Mouse (Mus musculus) T-helper 1 cell (primary cell): ENCODE data around the gene Olfr725.

Source experiments
- in situ Hi-C: fragments of 300-600 bp; cut with MboI, MseI; formaldehyde crosslinking; loops from one replicate; pipeline ENCODE4 v1.15.1; 2025; ENCODE audit warnings: high pct_unique_total_duplicates

The Olfr725 gene

DNA sequence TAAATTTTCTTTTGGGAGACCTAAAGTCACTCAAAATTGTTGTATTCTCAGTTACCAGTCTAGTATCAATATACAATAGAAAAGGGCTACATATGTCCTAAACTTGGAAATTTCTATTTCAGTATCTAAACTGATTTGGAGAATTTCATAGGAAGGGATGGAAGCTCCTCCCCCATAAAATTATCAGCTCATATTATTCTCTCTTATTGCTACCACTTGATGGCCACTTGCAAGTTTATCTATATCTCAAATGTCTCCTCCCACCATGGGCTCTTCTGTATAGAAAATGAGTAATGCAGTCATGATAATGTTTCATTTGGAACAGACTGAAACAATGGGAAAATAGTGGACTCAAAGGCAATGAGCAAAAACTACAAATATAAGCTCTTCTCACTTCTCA lies at the start of gene Olfr725:
Gene Olfr725, minus strand, starts transcription at position 101 of the 400 bp plus-strand sequence.
- in situ Hi-C loops = no loop called here

DNA sequence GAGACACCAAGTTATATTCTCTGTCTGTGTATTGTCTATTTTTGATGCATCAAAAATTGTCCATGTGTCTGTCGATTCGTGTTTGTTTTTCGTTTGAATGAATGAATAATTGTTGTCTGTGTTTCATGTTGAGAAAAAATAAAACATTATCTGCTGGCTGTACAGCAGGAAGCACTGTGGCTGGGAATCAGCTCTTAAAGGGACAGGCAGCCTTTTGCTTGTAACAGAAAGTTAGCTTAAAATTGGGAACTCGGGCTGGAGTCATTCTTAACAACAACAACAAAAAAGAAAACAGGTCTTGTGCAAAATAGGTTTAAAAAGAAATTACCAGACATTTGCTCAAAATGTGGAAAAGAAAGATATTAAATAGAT lies 22.5 kb upstream of the Olfr725 start:
- in situ Hi-C loops = loop anchor here (25.0 kb wide), 2 partner anchors 700 to 950 kb away; partner anchors contain the start of gene Rnase10

DNA sequence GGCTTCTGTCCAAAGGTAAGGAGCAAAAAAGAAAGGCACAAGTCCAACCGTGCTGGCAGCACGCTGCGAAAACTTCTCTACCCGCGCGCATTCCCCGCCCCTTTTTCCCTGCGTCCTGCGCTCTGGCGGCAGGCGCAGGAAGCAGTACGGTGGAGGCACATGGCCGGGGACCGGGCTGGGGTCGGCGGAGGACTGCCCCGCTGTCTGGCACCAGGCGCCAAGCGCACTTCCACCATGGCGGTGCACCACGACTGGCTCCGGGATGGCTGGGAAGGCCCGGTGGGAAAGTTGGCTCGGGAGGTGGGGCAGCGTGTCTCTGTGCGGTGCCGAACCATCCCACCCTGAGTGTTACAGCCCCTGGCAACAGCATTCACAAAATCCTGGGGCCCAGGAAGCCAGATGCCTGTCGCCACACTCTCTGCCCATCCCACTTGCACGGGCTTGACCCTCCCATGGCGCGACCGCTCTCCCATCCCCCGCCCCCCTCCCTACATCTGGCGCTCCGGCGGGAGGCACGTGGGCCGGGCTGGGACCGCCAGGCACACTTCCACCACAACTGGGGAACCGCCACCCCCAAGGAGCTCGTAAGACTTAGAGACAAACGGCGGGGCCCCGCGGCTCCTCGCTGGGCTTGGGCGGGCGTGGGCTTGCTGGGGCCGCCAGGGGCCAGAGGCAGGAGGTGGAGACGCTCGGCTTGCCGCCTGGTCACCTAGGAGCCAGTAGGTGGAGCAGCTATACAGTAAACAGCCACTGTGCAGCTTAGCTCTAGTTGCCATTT lies 22.0 kb upstream of the Olfr725 start:
- in situ Hi-C loops = loop anchor here (25.0 kb wide), 2 partner anchors 700 to 950 kb away; partner anchors contain the start of gene Rnase10

DNA sequence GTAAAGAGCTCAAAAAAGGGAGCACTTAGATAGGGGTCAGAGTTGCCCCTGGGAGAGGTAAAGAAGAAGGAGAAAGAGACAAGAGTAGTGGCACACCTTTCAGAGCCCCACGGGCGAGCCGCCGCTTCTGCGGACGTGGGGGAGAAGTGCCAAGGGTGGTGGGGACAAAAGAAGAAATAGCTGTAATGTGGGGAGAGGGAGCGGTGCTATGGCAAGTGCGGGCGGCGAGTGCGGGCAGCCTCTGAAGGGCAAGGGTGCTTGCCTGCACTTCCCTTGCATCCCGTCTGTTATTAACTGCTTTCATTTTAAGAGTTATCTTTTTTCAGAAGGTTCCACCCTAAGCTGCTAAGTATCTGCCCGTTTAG lies 21.4 kb upstream of the Olfr725 start:
- in situ Hi-C loops = loop anchor here (25.0 kb wide), 2 partner anchors 701 to 951 kb away; partner anchors contain the start of gene Rnase10

DNA sequence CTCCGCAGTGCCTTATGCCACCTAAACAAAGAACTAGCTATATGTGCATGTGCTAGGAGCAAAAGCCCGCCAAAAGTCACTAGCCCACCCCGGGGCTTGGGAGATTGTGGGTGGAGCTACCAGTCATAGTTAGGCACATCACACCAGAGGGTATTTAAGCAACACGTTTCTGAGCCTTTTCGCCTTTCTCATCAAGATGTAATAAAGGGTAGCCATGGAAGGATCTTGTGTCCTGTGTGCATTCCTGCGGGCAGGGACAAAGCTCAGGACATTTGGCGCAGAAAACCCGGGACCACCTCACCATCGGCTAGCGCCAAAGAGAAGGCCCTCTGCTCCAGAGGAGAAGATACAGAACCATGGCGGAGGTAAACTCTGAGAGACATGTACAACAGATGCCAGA lies 21.0 kb upstream of the Olfr725 start:
- in situ Hi-C loops = loop anchor here (25.0 kb wide), 2 partner anchors 701 to 951 kb away; partner anchors contain the start of gene Rnase10

DNA sequence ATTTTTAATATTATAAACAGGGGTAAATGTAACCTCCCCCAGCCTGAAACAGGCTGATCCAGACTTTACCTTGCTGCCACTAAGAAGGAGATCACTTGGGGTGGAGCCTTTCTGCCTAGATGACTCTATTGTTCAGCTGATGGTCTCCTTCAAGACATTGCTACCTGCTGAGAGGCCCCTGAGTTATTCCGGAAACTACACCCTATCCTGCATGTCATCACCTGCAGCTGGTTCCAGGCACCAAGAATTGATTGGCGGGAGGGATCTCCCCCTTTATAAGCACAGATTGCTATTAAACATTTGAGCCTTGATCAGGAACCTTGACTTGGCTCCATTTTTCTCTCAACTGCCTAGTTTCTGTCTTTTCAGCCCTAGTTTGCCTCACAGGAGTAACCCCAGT lies 8.1 kb downstream of the Olfr725 start:
- in situ Hi-C loops = no loop called here

DNA sequence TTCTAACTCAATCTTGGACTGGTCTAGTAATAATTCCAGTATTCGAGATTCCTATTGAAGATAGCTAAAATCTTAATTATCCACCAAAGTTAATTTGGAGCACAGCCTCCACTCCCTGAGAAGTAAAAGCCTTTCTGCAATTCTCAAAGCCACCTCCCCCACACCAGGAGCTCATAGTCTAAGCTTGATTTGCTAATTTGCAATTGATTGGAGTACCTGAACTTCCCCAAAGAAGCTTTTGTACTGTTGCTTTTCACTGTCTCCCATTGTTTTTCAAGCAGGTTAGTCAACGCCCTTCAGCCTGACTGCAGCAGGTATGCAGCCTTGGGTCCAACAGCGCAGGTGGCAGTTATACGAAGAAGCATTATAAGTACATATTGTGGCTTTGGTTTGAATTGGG lies 8.8 kb downstream of the Olfr725 start:
- in situ Hi-C loops = no loop called here

DNA sequence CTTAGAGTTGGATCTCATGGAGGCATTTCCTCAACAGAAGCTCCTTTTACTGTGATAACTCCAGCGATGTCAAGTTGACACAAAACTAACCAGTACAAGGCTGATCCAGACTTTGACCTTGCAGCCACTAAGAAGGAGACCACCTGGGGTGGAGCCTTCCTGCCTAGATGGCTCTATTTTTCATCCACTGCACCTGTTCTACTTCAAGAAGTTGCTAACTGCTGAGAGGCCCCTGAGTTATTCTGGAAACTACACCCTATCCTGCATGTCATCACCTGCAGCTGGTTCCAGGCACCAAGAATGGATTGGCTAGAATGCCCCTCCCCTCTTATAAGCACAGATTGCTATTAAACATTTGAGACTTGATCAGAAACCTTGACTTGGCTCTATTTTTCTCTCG lies 13.8 kb downstream of the Olfr725 start:
- in situ Hi-C loops = no loop called here
